Mouse (Mus musculus) bone marrow, adult 2 months (tissue): ENCODE data around the gene Itga3.

ENCODE experiments used
- CTCF ChIP-seq: fragments of 200-500 bp; IDR thresholded peaks from 2 replicates; pipeline ENCODE4 v1.5.1; 2011; ENCODE audit warnings: low read length, control low read depth; ENCODE audit not compliant: control insufficient read depth, insufficient read depth
- POLR2A ChIP-seq: fragments of 200-500 bp; IDR thresholded peaks from 2 replicates; pipeline ENCODE4 v1.6.1; 2011; ENCODE audit warnings: low read depth, mild to moderate bottlenecking, control low read depth, low read length, borderline replicate concordance; ENCODE audit not compliant: control insufficient read depth

GRCm38 (mm10) chr11:95026090-95026542 is 50.5 kb downstream of the Itga3 start:
- TF ChIP-seq CTCF (no peak), POLR2A (no peak)
